Mouse (Mus musculus) small intestine, adult 2 months (tissue): ENCODE results near the gene Wdr89. TPM values are rescaled to one million over a fixed set of nuclear protein-coding genes. Genes with fewer than 3 reads are reported as not detected.

ENCODE experiments used
- H3K27ac ChIP-seq: fragments of 200-500 bp; 2 replicates; pipeline ENCODE4 v1.5.1; 2012; ENCODE audit warnings: low read depth, low read length, control low read depth, inconsistent platforms; ENCODE audit not compliant: insufficient read depth
- H3K27me3 ChIP-seq: fragments of 200-500 bp; 2 replicates; pipeline ENCODE4 v1.6.1; 2012; ENCODE audit warnings: mild to moderate bottlenecking, moderate library complexity, low read length, inconsistent platforms; ENCODE audit not compliant: control insufficient read depth, insufficient read depth
- H3K36me3 ChIP-seq: fragments of 200-500 bp; 2 replicates; pipeline ENCODE4 v1.6.1; 2012; ENCODE audit warnings: mild to moderate bottlenecking, low read length, control low read depth, inconsistent platforms; ENCODE audit not compliant: control insufficient read depth, insufficient read depth
- H3K4me1 ChIP-seq: fragments of 200-500 bp; 2 replicates; pipeline ENCODE4 v1.6.1; 2012; ENCODE audit warnings: low read length, inconsistent platforms, mixed read lengths; ENCODE audit not compliant: control insufficient read depth, insufficient read depth, insufficient read length
- H3K4me3 ChIP-seq: fragments of 200-500 bp; 2 replicates; pipeline ENCODE4 v1.5.1; 2012; ENCODE audit warnings: low read depth, mild to moderate bottlenecking, control low read depth, inconsistent platforms, low read length, moderate library complexity
- CTCF ChIP-seq: fragments of 200-500 bp; IDR thresholded peaks from 2 replicates; pipeline ENCODE4 v1.5.1; 2012; ENCODE audit warnings: low read depth, mild to moderate bottlenecking, control low read depth, inconsistent platforms, low read length, moderate library complexity, mixed read lengths; ENCODE audit not compliant: insufficient replicate concordance, insufficient read length; ENCODE audit errors: extremely low read depth
- POLR2A ChIP-seq: fragments of 200-500 bp; IDR thresholded peaks from 2 replicates; pipeline ENCODE4 v1.6.1; 2012; ENCODE audit warnings: low read depth, mild to moderate bottlenecking, control low read depth, inconsistent platforms, low read length, moderate library complexity
- WGBS: fragments of 180-500 bp; shearing (Covaris S2); methylation state at CpG from one replicate; pipeline ENCODE4 v1.1.7; 2018; 5-methylcytosine and 5-hydroxymethylcytosine counted together
- polyA plus RNA-seq: library from polyadenylated mRNA; depleted of rRNA; stranded (reverse); fragments of >200 nt; gene quantifications from 2 replicates; pipeline ENCODE4 v1.2.3, GENCODE M21; 2012

Gene Wdr89
- polyA plus RNA-seq, 1 experiment = 1.5 TPM

GRCm38 (mm10) chr12:75616158-75616791 lies 53.1 kb downstream of the Wdr89 start:
- no peaks in the 10 kb centered on the region for H3K4me1 ChIP-seq
- no peak for TF ChIP-seq CTCF
- no peak for TF ChIP-seq POLR2A
- no peaks in the 10 kb centered on the region for H3K36me3 ChIP-seq
- no peak overlapping the region for H3K27ac ChIP-seq
- peak overlapping the region; percentile 38 for H3K4me3 ChIP-seq
- 14% methylated on average over 24 of the region's 24 CpGs for WGBS
- no peaks in the 10 kb centered on the region for H3K27me3 ChIP-seq

GRCm38 (mm10) chr12:75615556-75615955 lies 53.8 kb downstream of the Wdr89 start:
- TF ChIP-seq CTCF = no peak
- TF ChIP-seq POLR2A = no peak
- no peak overlapping the region for H3K27ac ChIP-seq
- H3K36me3 ChIP-seq = no peaks in the 10 kb centered on the region
- no peaks in the 10 kb centered on the region for H3K4me1 ChIP-seq
- WGBS = 35% methylated on average over 3 of the region's 3 CpGs
- no peaks in the 10 kb centered on the region for H3K27me3 ChIP-seq
- no peak overlapping the region for H3K4me3 ChIP-seq

GRCm38 (mm10) chr12:75612711-75613110 lies 56.6 kb downstream of the Wdr89 start:
- H3K27ac ChIP-seq = no peak overlapping the region
- 71% methylated on average over 7 of the region's 7 CpGs for WGBS
- H3K4me1 ChIP-seq = no peaks in the 10 kb centered on the region
- no peak for TF ChIP-seq CTCF
- no peak for TF ChIP-seq POLR2A
- no peak overlapping the region for H3K4me3 ChIP-seq
- H3K27me3 ChIP-seq = no peaks in the 10 kb centered on the region
- no peaks in the 10 kb centered on the region for H3K36me3 ChIP-seq

- Histone ChIP-seq H3K27me3 (no peaks in the 10 kb centered on the region), H3K4me1 (peaks cover 3% of the 10 kb centered on the region), H3K4me3 (no peak overlapping the region), H3K36me3 (no peaks in the 10 kb centered on the region), H3K27ac (no peak overlapping the region)
- TF ChIP-seq CTCF (no peak), POLR2A (no peak)
- 15% methylated on average over 4 of the region's 4 CpGs for WGBS
These were observed 69.8 kb downstream of the Wdr89 start for GRCm38 (mm10) chr12:75599490-75599889.

- no peak for TF ChIP-seq CTCF
- TF ChIP-seq POLR2A = no peak
These were observed 70.3 kb downstream of the Wdr89 start for GRCm38 (mm10) chr12:75598988-75599387.

GRCm38 (mm10) chr12:75597707-75598106 lies 71.6 kb downstream of the Wdr89 start:
- Histone ChIP-seq H3K27ac (no peak overlapping the region), H3K27me3 (no peaks in the 10 kb centered on the region), H3K4me1 (peaks cover 4% of the 10 kb centered on the region), H3K4me3 (no peak overlapping the region), H3K36me3 (peaks cover 4% of the 10 kb centered on the region)
- 89% methylated on average over 4 of the region's 4 CpGs for WGBS
- TF ChIP-seq POLR2A (no peak), CTCF (no peak)

More at GRCm38 (mm10) chr12:75598988-75599387, 70.3 kb downstream of the Wdr89 start:
- Histone ChIP-seq H3K27me3 (no peaks in the 10 kb centered on the region), H3K27ac (no peak overlapping the region), H3K4me1 (peaks cover 4% of the 10 kb centered on the region), H3K4me3 (no peak overlapping the region), H3K36me3 (no peaks in the 10 kb centered on the region)
- 55% methylated on average over 4 of the region's 4 CpGs for WGBS

GRCm38 (mm10) chr12:75596154-75597002 lies 73.0 kb downstream of the Wdr89 start, which contains the start of gene Ppp2r5e:
Ppp2r5e (minus strand) TSS chr12:75596245.
- TF ChIP-seq CTCF = 0 out of 2 replicates have a peak, but pooled peaks have one; percentile 8
- peak; percentile 82 for TF ChIP-seq POLR2A
- WGBS = under 1% methylated on average over 72 of the region's 72 CpGs
- H3K4me3 ChIP-seq = peak within 1 kb of the TSS; percentile 97
- H3K4me1 ChIP-seq = peaks cover 4% of the 10 kb centered on the region
- H3K27me3 ChIP-seq = no peaks in the 10 kb centered on the region
- H3K36me3 ChIP-seq = peaks cover 12% of the 10 kb centered on the region
- peak within 1 kb of the TSS; percentile 94 for H3K27ac ChIP-seq
